Mouse (Mus musculus) heart, embryonic 12.5 days (tissue): ENCODE measurements at regions not wholly inside any gene's neighbourhood (a gene's known extent, or its start where the extent isn't known, plus 50 kb on each side); places are given as distances from the start of the nearest gene placed in this dataset.

Source experiments
- ATAC-seq: fragments of 200-750 bp; cut with Nextera tagmentation; 2 replicates; pipeline ENCODE4 v1.8.0; 2017; ENCODE audit warnings: moderate TSS enrichment, moderate library complexity; ENCODE audit not compliant: insufficient number of reproducible peaks, low FRiP score
- H3K27ac ChIP-seq: fragments of 300-500 bp; sonication (generic); 2 replicates; pipeline ENCODE4 v1.5.1; 2016; ENCODE audit warnings: mild to moderate bottlenecking, moderate library complexity; ENCODE audit not compliant: poor library complexity, severe bottlenecking
- H3K27me3 ChIP-seq: fragments of 300-500 bp; sonication (generic); replicated peaks from 2 replicates; pipeline ENCODE4 v1.6.1; 2016; ENCODE audit warnings: mild to moderate bottlenecking, moderate library complexity
- H3K36me3 ChIP-seq: fragments of 300-500 bp; sonication (generic); 2 replicates; pipeline ENCODE4 v1.6.1; 2016; ENCODE audit warnings: mild to moderate bottlenecking, moderate library complexity
- H3K4me1 ChIP-seq: fragments of 300-500 bp; sonication (generic); replicated peaks from 2 replicates; pipeline ENCODE4 v1.6.1; 2016; ENCODE audit warnings: mild to moderate bottlenecking
- H3K4me2 ChIP-seq: fragments of 300-500 bp; sonication (generic); 2 replicates; pipeline ENCODE4 v1.6.1; 2016; ENCODE audit warnings: mild to moderate bottlenecking, moderate library complexity
- H3K4me3 ChIP-seq: fragments of 300-500 bp; sonication (generic); 2 replicates; pipeline ENCODE4 v1.5.1; 2016; ENCODE audit warnings: mild to moderate bottlenecking
- H3K9ac ChIP-seq: fragments of 300-500 bp; sonication (generic); 2 replicates; pipeline ENCODE4 v1.6.1; 2016; ENCODE audit warnings: mild to moderate bottlenecking, moderate library complexity
- H3K9me3 ChIP-seq: fragments of 300-500 bp; sonication (generic); replicated peaks from 2 replicates; pipeline ENCODE4 v1.6.1; 2016; ENCODE audit warnings: mild to moderate bottlenecking, moderate library complexity
- WGBS: fragments of 180-500 bp; shearing (Covaris S2); methylation state at CpG from one replicate; pipeline ENCODE4 v1.1.7; 2016; 5-methylcytosine and 5-hydroxymethylcytosine counted together

DNA sequence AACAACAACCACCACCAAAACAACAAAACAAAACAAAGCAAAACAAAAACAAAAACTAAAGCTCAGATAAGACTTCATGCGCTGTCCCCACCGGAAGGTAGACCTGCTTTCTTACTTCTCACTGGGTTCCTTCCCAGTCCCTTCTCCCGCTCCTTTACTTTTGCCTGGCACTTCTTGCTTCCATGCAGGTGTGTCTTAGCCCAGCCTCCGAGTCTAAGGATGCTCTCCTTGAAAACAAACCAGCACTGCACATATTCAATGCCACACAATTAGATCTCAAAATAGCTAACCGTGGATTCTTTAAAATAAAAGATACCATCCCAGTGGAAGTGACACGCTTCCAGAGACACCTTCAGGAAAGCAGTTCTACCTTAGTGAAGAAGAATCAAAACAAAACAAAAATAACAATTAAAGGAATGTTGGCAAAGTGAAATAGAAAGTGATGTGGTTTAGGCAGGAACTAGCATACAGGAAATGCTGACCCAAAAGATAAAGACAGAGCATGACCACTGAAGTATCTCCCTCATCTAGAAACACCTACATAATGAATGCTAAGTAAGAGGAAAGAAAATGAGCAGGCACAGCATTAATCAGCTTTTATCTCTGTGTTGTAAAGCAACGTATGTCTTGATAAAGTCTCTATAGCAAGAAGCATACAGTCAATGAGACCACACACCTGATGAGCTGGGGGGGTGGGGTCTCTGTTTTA, 358.5 kb upstream of the Id2 start:
- no peaks in the 10 kb centered on the region for H3K36me3 ChIP-seq
- ATAC-seq: no peak
- no peak overlapping the region for H3K27ac ChIP-seq
- no peak overlapping the region for H3K9ac ChIP-seq
- no peaks in the 10 kb centered on the region for H3K27me3 ChIP-seq
- H3K9me3 ChIP-seq: no peaks in the 10 kb centered on the region
- no peak overlapping the region for H3K4me2 ChIP-seq
- H3K4me1 ChIP-seq: peaks cover 9% of the 10 kb centered on the region; the same call in 1 of the 2 replicates
- H3K4me3 ChIP-seq: no peak overlapping the region
- WGBS: 76% methylated on average over 7 of the region's 7 CpGs

DNA sequence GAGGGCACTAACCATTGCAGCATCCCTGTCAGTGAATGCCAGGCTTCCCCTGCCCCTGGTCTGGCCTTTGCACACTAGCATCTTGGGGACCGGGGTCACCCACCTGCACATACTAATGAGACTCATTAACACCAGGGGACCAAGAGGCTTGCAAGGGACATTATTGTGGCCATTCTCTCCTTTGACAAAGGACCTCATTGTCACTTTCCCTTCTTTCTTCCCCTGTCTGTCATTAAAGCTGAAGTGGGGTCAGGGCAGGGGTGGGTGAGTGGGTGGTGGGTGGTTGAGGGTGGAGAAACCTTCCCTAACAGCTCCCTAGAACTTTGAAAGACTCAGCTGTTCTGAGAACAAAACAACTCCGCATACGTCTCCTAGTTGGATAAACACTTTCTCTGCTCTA, 356.4 kb upstream of the Id2 start:
- WGBS: 78% methylated on average over 3 of the region's 3 CpGs
- H3K9me3 ChIP-seq: no peaks in the 10 kb centered on the region
- no peak overlapping the region for H3K4me3 ChIP-seq
- no peaks in the 10 kb centered on the region for H3K36me3 ChIP-seq
- H3K27ac ChIP-seq: no peak overlapping the region
- H3K4me2 ChIP-seq: no peak overlapping the region
- no peaks in the 10 kb centered on the region for H3K27me3 ChIP-seq
- ATAC-seq: no peak
- H3K9ac ChIP-seq: no peak overlapping the region
- H3K4me1 ChIP-seq: peaks cover 9% of the 10 kb centered on the region; the same call in 1 of the 2 replicates

DNA sequence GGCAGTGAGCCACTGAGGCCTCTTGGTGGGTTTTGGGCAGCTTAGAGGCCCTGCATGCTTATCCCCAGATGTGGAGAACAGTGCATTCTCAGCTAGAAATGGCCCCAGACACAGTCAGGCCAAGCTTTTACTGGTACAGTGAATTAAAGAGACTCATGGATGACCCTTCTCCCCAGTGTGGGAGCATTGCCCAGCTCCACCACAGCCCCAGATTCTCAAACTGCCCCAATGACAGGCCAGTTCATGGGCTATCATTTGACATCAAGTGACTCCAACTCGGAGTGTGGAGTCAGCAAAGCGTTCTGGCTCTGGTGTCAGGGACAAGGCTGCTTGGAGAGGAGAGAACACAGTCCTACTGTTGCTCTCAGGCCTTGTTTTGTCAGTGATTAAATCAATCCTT, 354.2 kb upstream of the Id2 start:
- Histone ChIP-seq H3K9me3 (no peaks in the 10 kb centered on the region), H3K4me1 (peaks cover 9% of the 10 kb centered on the region; the same call in 1 of the 2 replicates), H3K27me3 (no peaks in the 10 kb centered on the region), H3K4me2 (no peak overlapping the region), H3K9ac (no peak overlapping the region), H3K36me3 (no peaks in the 10 kb centered on the region), H3K27ac (no peak overlapping the region), H3K4me3 (no peak overlapping the region)
- no peak for ATAC-seq
- 78% methylated on average over 2 of the region's 2 CpGs for WGBS

DNA sequence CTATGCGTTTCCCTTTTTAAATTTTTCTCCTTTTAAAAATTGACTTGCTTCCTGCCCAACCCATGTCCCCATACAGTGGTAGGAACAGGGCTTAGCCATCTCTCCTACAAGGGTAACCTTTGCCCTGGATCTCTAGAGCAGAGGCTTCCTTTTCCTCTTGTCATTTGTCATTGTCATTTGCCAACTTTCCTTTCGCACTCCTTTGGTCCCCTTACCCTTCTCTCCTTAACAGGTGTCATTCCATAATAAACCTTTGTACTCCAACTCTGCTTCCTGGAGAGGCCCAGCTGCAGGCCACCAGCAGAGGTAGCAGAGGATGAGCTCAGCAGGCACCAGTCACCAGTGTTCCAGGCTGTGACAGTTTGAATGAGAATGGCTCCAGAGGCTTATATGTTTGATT, 347.4 kb upstream of the Id2 start:
- Histone ChIP-seq H3K4me3 (no peak overlapping the region), H3K9ac (no peak overlapping the region), H3K36me3 (no peaks in the 10 kb centered on the region), H3K9me3 (no peaks in the 10 kb centered on the region), H3K4me1 (no peaks in the 10 kb centered on the region), H3K27me3 (no peaks in the 10 kb centered on the region), H3K27ac (no peak overlapping the region), H3K4me2 (no peak overlapping the region)
- 69% methylated on average over 2 of the region's 2 CpGs for WGBS
- ATAC-seq: no peak

DNA sequence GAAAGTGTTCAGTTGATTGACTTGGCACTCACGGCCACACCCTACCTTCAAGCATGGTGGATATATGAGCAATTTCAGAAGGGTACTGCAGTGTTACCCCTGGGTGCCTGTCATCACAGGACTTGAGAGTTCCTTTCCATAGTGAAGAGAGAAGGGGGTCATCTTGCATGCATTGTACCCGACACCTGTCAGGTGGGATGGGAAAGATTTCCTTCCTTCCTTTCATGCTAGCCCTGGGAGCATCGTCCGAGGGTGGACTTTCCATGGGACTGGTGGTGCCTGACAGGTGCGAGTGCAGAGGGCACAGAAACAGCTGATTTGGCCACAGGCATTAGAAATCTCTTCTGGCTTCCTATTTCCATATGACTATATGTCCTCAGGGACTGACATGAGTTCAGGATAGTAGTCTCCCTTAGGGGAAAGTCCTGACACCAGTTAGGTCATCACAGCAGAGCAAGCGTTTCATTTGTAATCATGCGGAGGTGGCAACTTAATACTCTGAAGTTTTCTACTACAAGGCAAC, 342.1 kb upstream of the Id2 start:
- ATAC-seq: no peak
- Histone ChIP-seq H3K36me3 (no peaks in the 10 kb centered on the region), H3K27me3 (no peaks in the 10 kb centered on the region), H3K27ac (no peak overlapping the region), H3K4me2 (no peak overlapping the region), H3K9me3 (no peaks in the 10 kb centered on the region), H3K9ac (no peak overlapping the region), H3K4me3 (no peak overlapping the region), H3K4me1 (0 out of 2 replicates have a peak, but pooled peaks cover 5% of the 10 kb centered on the region)
- WGBS: 90% methylated on average over 7 of the region's 7 CpGs

DNA sequence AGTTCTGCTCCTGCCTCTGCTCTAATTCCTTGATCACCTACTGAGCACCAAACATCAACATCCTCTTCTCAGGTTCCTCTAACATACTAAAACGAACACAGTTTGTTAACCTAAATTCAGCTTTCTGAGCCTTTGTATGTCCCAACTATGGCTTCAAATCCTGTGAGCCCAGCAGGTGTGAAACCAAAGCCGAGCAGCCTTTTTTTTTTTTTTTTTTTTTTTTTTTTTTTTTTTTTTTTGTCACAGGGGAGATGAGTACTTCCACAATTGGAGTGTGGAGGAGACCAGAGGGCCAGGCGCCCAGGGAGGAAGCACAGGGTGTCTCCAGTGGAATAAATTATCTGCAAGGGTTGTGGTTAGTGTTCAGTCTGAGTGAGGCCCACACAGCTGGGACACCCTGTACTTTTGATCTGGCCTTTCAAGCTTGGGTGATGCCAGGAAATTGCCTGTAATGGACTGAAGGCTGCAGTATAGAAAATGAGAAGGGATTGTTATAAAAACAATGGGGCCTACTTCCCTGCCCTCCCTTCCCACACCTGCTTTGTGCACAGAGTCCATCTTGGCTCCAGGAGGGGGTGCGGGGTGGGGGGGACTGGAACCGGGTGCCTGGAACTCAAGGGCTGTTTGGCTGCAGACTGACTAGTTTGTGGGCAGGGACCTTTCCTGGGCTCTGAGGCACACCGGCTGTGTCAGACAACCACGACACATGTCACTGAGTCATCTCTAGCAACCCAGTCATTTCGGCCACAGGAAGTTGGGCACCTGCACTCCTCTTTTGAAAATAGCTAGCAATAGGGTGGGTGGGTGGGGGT, 341.5 kb upstream of the Id2 start:
- Histone ChIP-seq H3K27ac (no peak overlapping the region), H3K27me3 (no peaks in the 10 kb centered on the region), H3K9me3 (no peaks in the 10 kb centered on the region), H3K36me3 (no peaks in the 10 kb centered on the region), H3K4me2 (no peak overlapping the region), H3K9ac (no peak overlapping the region), H3K4me1 (0 out of 2 replicates have a peak, but pooled peaks cover 5% of the 10 kb centered on the region), H3K4me3 (no peak overlapping the region)
- 70% methylated on average over 8 of the region's 8 CpGs for WGBS
- no peak for ATAC-seq

DNA sequence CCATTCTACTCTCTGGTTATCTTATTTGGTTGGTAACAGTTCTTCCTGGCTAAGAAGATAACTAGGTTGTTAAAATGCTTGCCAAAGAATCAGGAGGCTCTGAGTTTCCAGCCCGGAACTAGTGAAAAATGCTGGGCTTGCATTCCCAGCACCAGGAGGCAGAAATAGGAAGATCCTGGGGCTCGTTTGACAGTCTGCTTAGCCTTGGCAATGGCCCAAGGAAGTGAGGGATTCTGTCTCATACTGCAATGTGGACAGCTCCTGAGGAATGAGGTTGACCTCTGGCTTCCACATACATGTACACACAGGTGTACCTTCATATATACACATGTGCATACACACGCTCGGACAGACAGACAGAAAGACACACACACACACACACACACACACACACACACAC, 340.6 kb upstream of the Id2 start:
- 51% methylated on average over 4 of the region's 4 CpGs for whole genome bisulfite sequencing
- peaks cover 5% of the 10 kb centered on the region; the same call in 1 of the 2 replicates for H3K4me1 ChIP-seq
- no peaks in the 10 kb centered on the region for H3K27me3 ChIP-seq
- no peak for ATAC-seq
- no peak overlapping the region for H3K4me2 ChIP-seq
- H3K9me3 ChIP-seq: no peaks in the 10 kb centered on the region
- H3K36me3 ChIP-seq: no peaks in the 10 kb centered on the region
- no peak overlapping the region for H3K27ac ChIP-seq
- H3K4me3 ChIP-seq: no peak overlapping the region
- H3K9ac ChIP-seq: no peak overlapping the region

DNA sequence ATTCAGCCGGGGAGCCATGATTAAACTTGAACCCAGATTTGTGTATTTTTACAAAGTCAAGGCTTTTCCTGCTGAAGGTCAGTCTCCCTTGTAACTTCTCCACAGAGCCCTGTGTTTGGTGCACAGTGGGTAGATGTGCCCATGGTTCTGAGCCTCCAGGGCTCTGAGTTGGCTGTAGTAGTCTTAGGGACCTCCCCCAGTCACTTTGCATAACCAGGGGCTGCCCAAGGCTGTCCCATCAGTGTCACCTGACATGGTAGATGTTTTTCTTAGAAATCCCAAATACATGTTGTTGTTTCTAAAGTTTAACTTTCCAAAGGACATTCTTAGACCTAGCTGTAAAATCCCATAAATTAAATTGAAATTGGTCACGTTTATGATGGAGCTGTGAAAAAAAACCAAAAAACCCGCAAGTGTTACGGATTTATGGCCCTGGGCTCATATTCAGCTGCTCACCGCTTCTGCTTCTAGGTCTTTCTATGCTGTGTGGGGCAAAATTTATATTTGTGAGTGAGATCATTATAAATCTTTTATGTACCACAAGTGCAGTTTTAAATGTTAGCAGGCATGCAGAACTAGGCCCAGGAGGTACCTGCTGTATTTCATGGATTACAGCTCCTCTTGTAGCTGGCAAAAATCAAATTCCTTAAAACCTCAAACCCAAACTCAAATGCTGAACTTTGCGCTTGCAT, 339.4 kb upstream of the Id2 start:
- Histone ChIP-seq H3K4me1 (peaks cover 5% of the 10 kb centered on the region; the same call in 1 of the 2 replicates), H3K9me3 (no peaks in the 10 kb centered on the region), H3K27me3 (no peaks in the 10 kb centered on the region), H3K4me3 (no peak overlapping the region), H3K4me2 (no peak overlapping the region), H3K27ac (no peak overlapping the region), H3K36me3 (no peaks in the 10 kb centered on the region), H3K9ac (no peak overlapping the region)
- no peak for ATAC-seq
- 90% methylated on average over 6 of the region's 6 CpGs for WGBS

DNA sequence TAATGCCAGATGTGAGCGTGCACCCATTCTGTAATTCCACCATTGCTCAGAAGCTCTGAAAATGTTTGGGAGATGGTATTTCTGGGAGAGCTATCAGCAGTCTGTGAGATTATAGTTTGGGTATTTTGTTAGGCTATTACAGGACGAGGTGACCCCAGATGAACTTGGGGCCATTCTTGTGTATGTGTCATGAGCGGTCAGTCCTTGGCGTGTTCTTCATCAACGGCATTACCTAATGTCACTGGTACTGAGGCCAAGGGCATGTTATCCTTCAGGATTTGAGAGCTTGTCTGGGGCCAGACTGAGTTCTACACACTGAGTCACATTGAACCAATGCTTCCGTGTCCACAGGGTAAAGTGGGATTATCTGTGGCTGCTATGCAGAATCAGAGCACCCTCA, 335.9 kb upstream of the Id2 start:
- ATAC-seq: no peak
- Histone ChIP-seq H3K27me3 (no peaks in the 10 kb centered on the region), H3K36me3 (no peaks in the 10 kb centered on the region), H3K9ac (no peak overlapping the region), H3K4me3 (no peak overlapping the region), H3K4me1 (peaks cover 8% of the 10 kb centered on the region), H3K9me3 (no peaks in the 10 kb centered on the region), H3K4me2 (no peak overlapping the region), H3K27ac (no peak overlapping the region)
- 74% methylated on average over 6 of the region's 6 CpGs for WGBS

DNA sequence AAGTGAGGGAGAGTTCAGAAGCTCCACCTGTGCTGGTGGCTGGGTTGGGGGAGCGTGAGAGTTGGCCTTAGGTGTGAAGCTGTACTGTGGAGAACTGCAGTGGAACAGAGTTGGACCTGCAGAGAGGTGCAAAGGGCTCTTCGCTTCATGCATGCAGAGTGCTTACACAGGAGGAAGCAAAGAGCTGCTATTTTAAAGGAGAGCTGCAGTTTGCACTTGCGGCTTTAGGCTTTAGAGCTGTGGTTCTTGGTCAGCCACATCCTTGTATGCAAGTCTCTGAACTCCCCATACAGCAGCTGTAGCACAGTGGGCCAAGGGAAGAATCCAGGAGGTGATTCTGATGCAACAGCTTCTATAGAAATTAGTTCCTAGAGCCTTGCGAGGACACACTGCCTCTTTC, 334.0 kb upstream of the Id2 start:
- Histone ChIP-seq H3K4me2 (no peak overlapping the region), H3K27me3 (no peaks in the 10 kb centered on the region), H3K4me1 (peaks cover 4% of the 10 kb centered on the region), H3K9me3 (no peaks in the 10 kb centered on the region), H3K4me3 (no peak overlapping the region), H3K27ac (no peak overlapping the region), H3K36me3 (no peaks in the 10 kb centered on the region), H3K9ac (no peak overlapping the region)
- 84% methylated on average over 4 of the region's 4 CpGs for WGBS
- no peak for ATAC-seq
